Mouse (Mus musculus): ENCODE results near the gene Tbcb.

DNA sequence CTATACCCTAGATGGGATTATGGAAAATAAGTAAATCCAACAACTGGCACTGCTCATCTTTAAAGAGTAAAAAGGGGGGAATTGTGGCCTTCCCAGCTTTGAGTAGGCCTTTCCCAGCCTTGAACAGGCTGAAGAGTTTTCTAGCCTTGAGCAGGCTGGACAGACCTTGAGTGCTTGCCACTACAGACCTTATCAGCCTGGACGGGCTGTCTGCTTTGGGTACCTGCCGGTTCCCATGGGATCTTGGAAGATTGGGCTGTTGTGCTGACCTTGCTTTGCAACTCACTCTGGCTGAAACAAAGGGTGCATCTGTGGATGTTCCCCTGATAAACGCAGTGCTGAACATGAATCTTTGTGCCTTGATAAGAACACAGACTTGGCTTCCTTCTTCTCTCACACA is 18.2 kb downstream of the Tbcb start:
- no peak for TF ChIP-seq CTCF (IDR thresholded peaks at IDR 0.05; ENCODE audit: extremely low read depth, insufficient read depth, insufficient read length, insufficient replicate concordance)
- TF ChIP-seq POLR2A (IDR thresholded peaks at IDR 0.05; ENCODE audit: low read depth, low read length): no peak
